In genomic region chr3:95687524-95688421, GRCm38 (mm10) we compare ENCODE assay signal across 8 mouse cellular contexts. TPM values are rescaled to one million over a fixed set of nuclear protein-coding genes. Genes with fewer than 3 reads are reported as not detected.
DNase-seq lines count a peak whose midpoint lies in the region; ATAC-seq and TF ChIP-seq lines count a peak whose summit lies in the region.

Adamtsl4 (minus strand) TSS chr3:95687917.

- no peaks in the 10 kb centered on the region for H3K9me3 ChIP-seq in hindbrain, embryonic 16.5 days (ENCODE audit: control insufficient read depth, low read length)
- H3K9me3 ChIP-seq in liver, embryonic 12.5 days (replicated peaks): no peaks in the 10 kb centered on the region

- peak within 1 kb of the TSS; percentile 49 for H3K4me3 ChIP-seq in hindbrain, embryonic 16.5 days (ENCODE audit: low read length)
- H3K4me3 ChIP-seq in liver, embryonic 12.5 days: peak within 1 kb of the TSS; percentile 50
- H3K4me3 ChIP-seq in myocyte: peak within 1 kb of the TSS; percentile 30

- H3K79me2 ChIP-seq in myocyte (ENCODE audit: control insufficient read depth, insufficient read depth): no peaks in the 10 kb centered on the region

- H3K27ac ChIP-seq in hindbrain, embryonic 16.5 days (ENCODE audit: low read depth, low read length): no peak within 1 kb of the TSS
- H3K27ac ChIP-seq in liver, embryonic 12.5 days: no peak within 1 kb of the TSS

- peak within 1 kb of the TSS; percentile 17 for H3ac ChIP-seq in myocyte (ENCODE audit: control insufficient read depth, insufficient read length)

- H3K36me3 ChIP-seq in hindbrain, embryonic 16.5 days (ENCODE audit: control insufficient read depth, insufficient read depth, low read length): no peaks in the 10 kb centered on the region
- no peaks in the 10 kb centered on the region for H3K36me3 ChIP-seq in liver, embryonic 12.5 days
- H3K36me3 ChIP-seq in myocyte (ENCODE audit: control insufficient read depth, insufficient read depth): no peaks in the 10 kb centered on the region

- peaks cover 12% of the 10 kb centered on the region for H3K4me1 ChIP-seq in hindbrain, embryonic 16.5 days (ENCODE audit: control insufficient read depth, insufficient read depth, low read depth, low read length)
- peaks cover 43% of the 10 kb centered on the region for H3K4me1 ChIP-seq in liver, embryonic 12.5 days

- peak; percentile 71 to 75 for DNase-seq in urinary bladder, adult 18-20 months (ENCODE audit: low spot score in 2 of 2)
- no peak for DNase-seq in urinary bladder, postnatal 10 days (ENCODE audit: low spot score)
- peak; percentile 78 to 86 for DNase-seq in cerebellum, postnatal 25 days
- peak; percentile 82 for DNase-seq in gastrocnemius, postnatal 10 days
- peak; percentile 59 for DNase-seq in thymus, postnatal 4 days

- peak within 1 kb of the TSS; percentile 70 for H3K9ac ChIP-seq in hindbrain, embryonic 16.5 days (ENCODE audit: low read depth, low read length)
- peak within 1 kb of the TSS; percentile 64 for H3K9ac ChIP-seq in liver, embryonic 12.5 days

- WGBS in hindbrain, embryonic 16.5 days: 5% methylated on average over 48 of the region's 50 CpGs
- WGBS in liver, embryonic 12.5 days (ENCODE audit: insufficient replicate concordance): 12% methylated on average over 50 of the region's 50 CpGs

- ATAC-seq in hindbrain, embryonic 16.5 days: peak; percentile 67
- ATAC-seq in liver, embryonic 12.5 days: peak; percentile 47; the same call in 1 of the 2 replicates

- no peaks in the 10 kb centered on the region for H3K27me3 ChIP-seq in hindbrain, embryonic 16.5 days (replicated peaks; ENCODE audit: control insufficient read depth, insufficient read depth, low read length)
- H3K27me3 ChIP-seq in liver, embryonic 12.5 days (replicated peaks): peaks cover 50% of the 10 kb centered on the region
- no peaks in the 10 kb centered on the region for H3K27me3 ChIP-seq in myocyte (ENCODE audit: control insufficient read depth, insufficient read depth, insufficient read length)

- TF ChIP-seq POLR2A in myocyte (IDR thresholded peaks at IDR 0.05; ENCODE audit: insufficient read length, low read depth): peak; percentile 39

- peak within 1 kb of the TSS; percentile 94 for H3K4me2 ChIP-seq in hindbrain, embryonic 16.5 days (ENCODE audit: low read length)
- H3K4me2 ChIP-seq in liver, embryonic 12.5 days: peak within 1 kb of the TSS; percentile 80
- peak within 1 kb of the TSS; percentile 97 for H3K4me2 ChIP-seq in myocyte (ENCODE audit: low read depth)

TF ChIP-seq in myocyte, 11 proteins besides CTCF, POLR2A, EP300 and RAD21:
- no peak for TF ChIP-seq REST (IDR thresholded peaks at IDR 0.05; ENCODE audit: insufficient read depth, insufficient read length)
- TF ChIP-seq SRF (IDR thresholded peaks at IDR 0.05; ENCODE audit: control insufficient read depth, insufficient read length, low read depth): peak; percentile 34
- TF ChIP-seq TCF3 (IDR thresholded peaks at IDR 0.05; ENCODE audit: insufficient read length, low read depth): no peak
- peak; percentile 24 for TF ChIP-seq POLR2AphosphoS2 (IDR thresholded peaks at IDR 0.05; ENCODE audit: insufficient read length, low read depth)
- TF ChIP-seq MYOD1 (IDR thresholded peaks at IDR 0.05; ENCODE audit: control insufficient read depth in 1 of 3, insufficient read length in 2 of 3, low read depth in 2 of 3): no peak
- no peak for TF ChIP-seq MAX (IDR thresholded peaks at IDR 0.05; ENCODE audit: low read depth)
- peak; percentile 9 for TF ChIP-seq TCF12 (IDR thresholded peaks at IDR 0.05; ENCODE audit: insufficient read depth, poor library complexity, severe bottlenecking)
- TF ChIP-seq USF1 (IDR thresholded peaks at IDR 0.05; ENCODE audit: low read depth): peak; percentile 19
- TF ChIP-seq CEBPB (IDR thresholded peaks at IDR 0.05; ENCODE audit: insufficient read depth, poor library complexity, severe bottlenecking): peak; percentile 40; the same call in 1 of the 2 replicates

RNA-seq across cellular contexts. Expression of gene Adamtsl4, which starts in this region (rescaled TPM):
- total RNA-seq in gastrocnemius, postnatal 10 days (2021): 10 to 100 TPM; 23.9 to 26.3 TPM
- 1.4 and 2.4 TPM in 2 replicates for polyA plus RNA-seq in hindbrain, embryonic 16.5 days (2015; fragmentation: Nextera tagmentation; extraction: Ambion mirVana)
- 0.30 and 0.35 TPM in 2 replicates for polyA plus RNA-seq in liver, embryonic 12.5 days (2016; fragmentation: Nextera tagmentation; extraction: Ambion mirVana)
- polyA plus RNA-seq in myocyte (2012; fragmentation: generic; extraction: Trizol): 4.6 TPM

Comparison
In these comparisons a context has a peak if more than half of its experiments do, and no peak if none do; other contexts are left out.
1. Peak in ATAC-seq, H3K4me3 ChIP-seq, H3K9ac ChIP-seq and H3K4me2 ChIP-seq in liver, embryonic 12.5 days; RNA of the gene not detected or under 1 TPM.